In genomic region chr9:72374074-72374473, GRCm38 (mm10) we compare ENCODE assay signal across 13 mouse cellular contexts.
DNase-seq lines count a peak whose midpoint lies in the region; TF ChIP-seq lines count a peak whose summit lies in the region.
"Had no signal": no experiment of that assay in that cellular context is flagged by ENCODE, and none has a peak within 500 bp of the region (broad histone marks: within the 10 kb centered on the region; RNA-seq: fewer than 3 reads in every experiment).

No protein-coding gene starts in this region.

- no peaks in the 10 kb centered on the region for H3K4me1 ChIP-seq in lung, adult 2 months (ENCODE audit: control insufficient read depth, insufficient read depth, low read length)
- H3K4me1 ChIP-seq: hindbrain, embryonic 13.5 days had no signal

- DNase-seq in embryo, embryonic 10.5 days (ENCODE audit: low spot score): peak; percentile 27
- DNase-seq in embryo, embryonic 9.5 days (ENCODE audit: extremely low spot score): no peak
- DNase-seq in lung, postnatal 36 days: peak; percentile 3
- DNase-seq in lung, adult 2 months: no peak
- DNase-seq in ZHBTc4 (ENCODE audit: low read depth, low spot score): peak; percentile 86
- peak; percentile 55 for DNase-seq in testis, postnatal 10 days (ENCODE audit: low spot score)
- no peak for DNase-seq in ovary, postnatal 36 days (ENCODE audit: low spot score)
- DNase-seq in left cerebral cortex, adult 8-10 months (ENCODE audit: low spot score in 2 of 2): no peak
- DNase-seq: gastrocnemius, postnatal 25 days; layer of hippocampus, postnatal 36 days had no signal

- no peak for TF ChIP-seq CTCF in lung, adult 2 months (IDR thresholded peaks at IDR 0.05; ENCODE audit: insufficient read depth, low read length)

- no peak overlapping the region for H3K4me3 ChIP-seq in lung, adult 2 months (replicated peaks; ENCODE audit: extremely low read depth, low read depth, low read length)
- H3K4me3 ChIP-seq: erythroblast, embryonic 14.5 days; hindbrain, embryonic 13.5 days; myocyte had no signal

- TF ChIP-seq POLR2A in lung, adult 2 months (IDR thresholded peaks at IDR 0.05; ENCODE audit: borderline replicate concordance, extremely low read depth, low read depth, low read length): no peak

- 91% methylated on average over 3 of the region's 3 CpGs for WGBS in lung, adult 2 months

Comparison
In these comparisons a context has a peak if more than half of its experiments do, and no peak if none do; other contexts are left out.
1. DNase-seq: peak in embryo, embryonic 10.5 days (single experiment), lung, postnatal 36 days (single experiment), ZHBTc4 (single experiment) and testis, postnatal 10 days (single experiment); none in embryo, embryonic 9.5 days (single experiment), lung, adult 2 months (single experiment), ovary, postnatal 36 days (single experiment) and left cerebral cortex, adult 8-10 months (0 of 2).